Mouse (Mus musculus) midbrain, embryonic 12.5 days (tissue): ENCODE results near the gene Slc16a12. TPM values are rescaled to one million over a fixed set of nuclear protein-coding genes. Genes with fewer than 3 reads are reported as not detected.

ENCODE experiments used
- ATAC-seq: fragments of 200-750 bp; cut with Nextera tagmentation; 2 replicates; pipeline ENCODE4 v1.8.0; 2017; ENCODE audit warnings: low read depth, moderate TSS enrichment, moderate library complexity; ENCODE audit not compliant: low FRiP score
- H3K27ac ChIP-seq: fragments of 300-500 bp; sonication (generic); replicated peaks from 2 replicates; pipeline ENCODE4 v1.5.1; 2016; ENCODE audit warnings: mild to moderate bottlenecking
- H3K27me3 ChIP-seq: fragments of 300-500 bp; sonication (generic); 2 replicates; pipeline ENCODE4 v1.6.1; 2016; ENCODE audit warnings: mild to moderate bottlenecking
- H3K36me3 ChIP-seq: fragments of 300-500 bp; sonication (generic); 2 replicates; pipeline ENCODE4 v1.6.1; 2016
- H3K4me1 ChIP-seq: fragments of 300-500 bp; sonication (generic); 2 replicates; pipeline ENCODE4 v1.6.1; 2016
- H3K4me2 ChIP-seq: fragments of 300-500 bp; sonication (generic); replicated peaks from 2 replicates; pipeline ENCODE4 v1.6.1; 2016; ENCODE audit warnings: mild to moderate bottlenecking, moderate library complexity
- H3K4me3 ChIP-seq: fragments of 300-500 bp; sonication (generic); 2 replicates; pipeline ENCODE4 v1.5.1; 2016; ENCODE audit warnings: mild to moderate bottlenecking
- H3K9ac ChIP-seq: fragments of 300-500 bp; sonication (generic); replicated peaks from 2 replicates; pipeline ENCODE4 v1.6.1; 2016; ENCODE audit warnings: mild to moderate bottlenecking, moderate library complexity
- H3K9me3 ChIP-seq: fragments of 300-500 bp; sonication (generic); 2 replicates; pipeline ENCODE4 v1.6.1; 2016; ENCODE audit warnings: mild to moderate bottlenecking
- WGBS: fragments of 180-500 bp; shearing (Covaris S2); methylation state at CpG from one replicate; pipeline ENCODE4 v1.1.7; 2016; 5-methylcytosine and 5-hydroxymethylcytosine counted together
- polyA plus RNA-seq: library from polyadenylated mRNA; unstranded; fragments of >200 nt; fragmentation: Nextera tagmentation; extraction: Ambion mirVana; gene quantifications from 2 replicates; pipeline ENCODE4 v1.2.1, GENCODE M21; 2016

Gene Slc16a12
- polyA plus RNA-seq = 3.1 and 3.6 TPM in 2 replicates

DNA sequence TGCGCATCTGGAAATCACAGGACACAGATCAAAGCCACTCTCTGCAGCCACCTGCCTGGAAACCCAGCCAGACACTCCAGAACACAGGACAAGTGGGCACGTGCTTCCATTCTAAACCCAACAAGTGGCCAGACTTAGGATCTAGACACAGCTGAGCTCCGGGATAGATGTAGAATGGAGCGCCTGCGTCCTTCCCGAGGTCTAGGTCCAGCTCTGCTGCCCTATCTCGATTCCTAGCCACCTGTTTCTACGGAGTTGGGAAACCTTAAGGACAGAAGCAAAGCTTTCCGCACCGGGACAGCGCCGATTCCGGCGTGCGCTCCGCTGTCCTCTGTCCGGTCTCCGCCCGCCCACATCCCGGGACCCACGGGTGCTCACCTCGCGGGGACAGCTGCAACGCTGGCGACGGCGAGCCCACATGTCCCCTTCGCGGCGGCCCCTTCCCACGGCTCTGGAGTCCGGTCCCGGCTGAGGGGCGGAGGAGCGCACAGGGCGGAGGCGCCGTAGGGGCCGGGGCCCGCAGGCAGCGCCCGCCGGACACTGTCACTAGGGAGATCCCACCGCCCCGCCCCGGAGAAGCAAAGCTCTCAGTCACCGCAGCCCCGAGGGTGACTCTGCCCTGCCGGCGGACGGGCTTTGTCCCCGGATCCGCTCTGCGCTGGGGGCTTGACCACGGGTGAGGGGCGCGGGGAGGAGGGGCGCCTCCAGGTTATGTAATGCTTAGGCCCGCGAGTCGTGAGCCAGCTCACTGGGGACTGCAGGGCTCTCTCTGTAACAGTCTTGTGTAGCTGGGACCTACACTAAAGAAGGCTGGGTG, at the start of gene Slc16a12:
Slc16a12 (minus strand) TSS at position 602 of the 817 bp plus-strand sequence.
- no peaks in the 10 kb centered on the region for H3K36me3 ChIP-seq
- peak within 1 kb of the TSS; percentile 100 for H3K4me2 ChIP-seq
- peaks cover 26% of the 10 kb centered on the region for H3K27me3 ChIP-seq
- under 1% methylated on average over 60 of the region's 61 CpGs for WGBS
- H3K9ac ChIP-seq = peak within 1 kb of the TSS; percentile 58
- H3K27ac ChIP-seq = no peak within 1 kb of the TSS
- H3K4me3 ChIP-seq = peak within 1 kb of the TSS; percentile 67
- no peaks in the 10 kb centered on the region for H3K9me3 ChIP-seq
- peaks cover 10% of the 10 kb centered on the region; the same call in 1 of the 2 replicates for H3K4me1 ChIP-seq
- ATAC-seq = peak; percentile 84

DNA sequence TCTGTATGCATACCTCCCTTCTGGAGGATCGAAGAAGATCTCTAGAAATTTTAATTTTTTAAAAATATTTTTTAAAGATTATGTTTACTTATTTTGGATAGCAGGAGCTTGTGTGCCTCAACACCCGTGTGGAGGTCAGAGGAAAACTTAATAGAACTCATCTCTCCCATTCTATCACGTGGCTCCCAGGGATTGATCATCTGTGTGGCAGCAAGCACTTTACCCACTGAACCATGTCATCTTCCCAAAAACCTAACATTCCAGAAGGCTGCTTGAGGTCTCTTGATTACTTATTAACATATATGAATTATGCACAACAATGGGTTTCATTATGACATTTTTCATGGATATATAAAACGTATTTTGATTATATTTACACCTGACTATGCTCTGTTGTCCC, 49.3 kb upstream of the Slc16a12 start:
- no peak overlapping the region for H3K4me3 ChIP-seq
- no peaks in the 10 kb centered on the region for H3K27me3 ChIP-seq
- H3K27ac ChIP-seq = no peak overlapping the region
- no peaks in the 10 kb centered on the region for H3K36me3 ChIP-seq
- no peak overlapping the region for H3K4me2 ChIP-seq
- no peak for ATAC-seq
- H3K9me3 ChIP-seq = no peaks in the 10 kb centered on the region
- WGBS = 81% methylated on average over 4 of the region's 4 CpGs
- H3K4me1 ChIP-seq = no peaks in the 10 kb centered on the region
- H3K9ac ChIP-seq = no peak overlapping the region

DNA sequence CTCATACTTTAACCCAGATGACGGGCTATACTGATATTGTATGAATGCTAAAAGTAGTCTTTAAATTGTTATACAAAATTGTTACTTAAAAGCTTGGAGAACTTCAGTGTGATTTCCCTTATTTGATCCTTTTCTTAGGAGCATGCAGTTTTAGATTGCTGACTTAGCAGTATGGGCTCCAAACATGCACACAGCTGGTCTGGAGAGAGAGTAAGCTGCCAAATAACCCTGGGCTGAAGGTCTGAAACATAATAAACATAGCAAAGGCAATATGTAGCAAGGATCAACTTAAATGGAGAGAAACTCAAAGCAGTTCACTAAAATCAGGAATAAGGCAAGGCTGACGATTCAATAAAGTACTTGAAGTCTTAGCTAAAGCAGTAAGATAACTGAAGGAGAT, 35.4 kb upstream of the Slc16a12 start:
- Histone ChIP-seq H3K27me3 (no peaks in the 10 kb centered on the region), H3K27ac (no peak overlapping the region), H3K9ac (no peak overlapping the region), H3K4me1 (no peaks in the 10 kb centered on the region), H3K4me2 (no peak overlapping the region), H3K4me3 (no peak overlapping the region), H3K9me3 (no peaks in the 10 kb centered on the region), H3K36me3 (no peaks in the 10 kb centered on the region)
- ATAC-seq = no peak
- WGBS = 90% methylated on average over 2 of the region's 2 CpGs

DNA sequence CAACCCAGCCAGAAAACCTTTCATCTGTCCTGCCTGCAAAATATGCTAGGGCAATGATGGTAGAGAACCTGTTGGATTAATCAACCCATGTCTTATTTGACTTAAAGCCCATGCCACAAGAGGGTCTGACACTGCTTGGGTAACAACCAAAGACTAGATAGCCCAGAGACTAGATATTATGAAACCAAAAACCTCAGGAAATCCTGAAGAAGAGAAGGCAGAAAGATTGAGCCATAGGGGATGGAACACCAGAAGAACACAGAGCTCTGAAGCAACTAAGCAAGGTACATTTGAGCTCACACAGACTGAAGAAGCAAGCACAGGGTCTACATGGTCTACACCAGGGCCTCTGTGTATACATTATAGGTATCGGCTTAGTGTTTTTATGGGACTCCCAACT, 31.9 kb upstream of the Slc16a12 start:
- 93% methylated on average over 1 of the region's 1 CpGs for WGBS
- H3K4me3 ChIP-seq = no peak overlapping the region
- H3K4me2 ChIP-seq = no peak overlapping the region
- ATAC-seq = no peak
- no peak overlapping the region for H3K27ac ChIP-seq
- no peaks in the 10 kb centered on the region for H3K27me3 ChIP-seq
- H3K9me3 ChIP-seq = no peaks in the 10 kb centered on the region
- H3K36me3 ChIP-seq = no peaks in the 10 kb centered on the region
- no peak overlapping the region for H3K9ac ChIP-seq
- H3K4me1 ChIP-seq = no peaks in the 10 kb centered on the region

DNA sequence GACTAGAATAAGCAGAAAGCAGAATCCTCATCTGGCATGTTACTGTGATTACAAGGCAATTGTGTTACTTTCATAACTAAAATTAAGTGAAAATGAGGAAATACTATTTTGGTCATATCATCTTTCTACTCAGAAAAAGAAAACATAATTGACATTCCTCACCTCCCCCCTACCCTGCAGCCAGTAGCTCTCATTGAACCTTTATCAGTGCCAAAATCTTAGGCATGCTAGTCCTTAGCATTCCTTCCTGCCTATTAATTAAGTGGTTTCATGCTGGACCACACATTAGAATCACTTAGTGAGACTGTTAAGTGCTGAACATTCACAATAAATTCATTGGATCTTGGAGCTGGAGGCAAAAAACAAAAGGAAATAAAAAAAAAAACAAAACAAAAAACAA, 31.0 kb upstream of the Slc16a12 start:
- no peak overlapping the region for H3K27ac ChIP-seq
- H3K9me3 ChIP-seq = no peaks in the 10 kb centered on the region
- no peak overlapping the region for H3K4me3 ChIP-seq
- no peaks in the 10 kb centered on the region for H3K36me3 ChIP-seq
- no peak overlapping the region for H3K9ac ChIP-seq
- H3K4me2 ChIP-seq = no peak overlapping the region
- no peak for ATAC-seq
- H3K4me1 ChIP-seq = no peaks in the 10 kb centered on the region
- no peaks in the 10 kb centered on the region for H3K27me3 ChIP-seq

DNA sequence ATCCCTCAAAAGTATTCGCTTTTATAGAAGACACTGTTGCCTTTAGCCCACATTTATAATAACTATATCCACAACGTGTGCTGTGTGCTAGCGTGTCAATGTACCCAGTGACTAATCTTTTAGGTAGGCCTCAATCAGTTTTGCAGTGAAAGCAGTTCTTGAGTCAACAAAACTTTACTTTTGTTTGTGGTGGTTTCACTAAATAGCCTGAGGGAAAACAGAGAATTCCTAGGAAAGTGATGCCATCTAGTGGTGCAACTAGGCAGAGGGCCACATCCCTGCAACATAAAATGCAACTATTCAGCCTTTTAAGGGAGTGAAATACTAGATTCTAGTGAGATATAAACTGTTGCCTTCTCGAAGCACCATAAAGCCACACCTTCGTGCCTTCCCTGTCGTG, 25.7 kb upstream of the Slc16a12 start:
- no peak for ATAC-seq
- WGBS = 31% methylated on average over 6 of the region's 6 CpGs

DNA sequence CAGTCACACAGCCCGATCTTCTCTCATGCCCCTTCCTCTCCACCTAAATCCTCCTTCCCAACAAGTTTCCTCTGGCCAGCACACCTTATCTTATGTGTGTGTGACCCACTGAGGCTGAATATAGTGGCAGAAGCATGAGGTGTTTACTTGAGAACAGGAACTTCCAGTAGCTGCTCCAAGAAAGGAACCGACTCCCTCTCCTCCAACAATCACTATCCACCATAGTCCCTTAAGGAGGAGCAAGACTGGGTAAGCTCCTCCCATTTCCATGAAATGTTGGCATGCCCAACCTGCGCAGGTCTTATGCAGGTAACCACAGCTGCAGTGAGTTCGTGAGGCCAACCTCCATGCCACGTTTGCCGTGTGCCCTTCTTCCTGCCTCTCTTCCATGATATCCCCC, 23.7 kb upstream of the Slc16a12 start:
- ATAC-seq = no peak
- Histone ChIP-seq H3K9ac (no peak overlapping the region), H3K27me3 (no peaks in the 10 kb centered on the region), H3K4me3 (no peak overlapping the region), H3K36me3 (no peaks in the 10 kb centered on the region), H3K9me3 (no peaks in the 10 kb centered on the region), H3K27ac (no peak overlapping the region), H3K4me1 (no peaks in the 10 kb centered on the region), H3K4me2 (no peak overlapping the region)
- WGBS = 84% methylated on average over 6 of the region's 6 CpGs

More for the DNA sequence above, 25.7 kb upstream of the Slc16a12 start:
- H3K36me3 ChIP-seq = no peaks in the 10 kb centered on the region
- H3K9ac ChIP-seq = no peak overlapping the region
- no peak overlapping the region for H3K27ac ChIP-seq
- no peaks in the 10 kb centered on the region for H3K9me3 ChIP-seq
- H3K27me3 ChIP-seq = no peaks in the 10 kb centered on the region
- no peak overlapping the region for H3K4me2 ChIP-seq
- no peak overlapping the region for H3K4me3 ChIP-seq
- no peaks in the 10 kb centered on the region for H3K4me1 ChIP-seq

DNA sequence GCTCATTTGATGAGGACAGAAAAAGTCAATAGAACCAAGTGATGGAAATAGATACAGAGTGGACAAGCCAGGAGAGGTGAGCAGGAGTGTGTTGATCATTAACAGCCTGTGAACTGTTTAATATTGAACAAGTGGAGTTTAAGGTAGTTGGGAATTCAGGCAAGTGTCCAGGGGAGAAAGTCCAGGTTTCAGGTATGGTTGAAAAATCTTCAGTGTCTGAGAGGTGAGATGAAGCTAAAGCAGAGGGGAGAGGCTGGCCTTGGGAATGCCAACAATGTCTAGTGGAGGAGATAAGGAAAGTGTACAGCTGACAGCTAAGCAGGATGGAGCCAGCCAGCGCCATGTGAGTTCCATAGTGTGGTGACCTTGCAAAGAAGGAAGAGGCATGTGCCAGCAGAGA, 11.7 kb upstream of the Slc16a12 start:
- no peaks in the 10 kb centered on the region for H3K4me1 ChIP-seq
- H3K27ac ChIP-seq = no peak overlapping the region
- no peak for ATAC-seq
- H3K4me2 ChIP-seq = no peak overlapping the region
- H3K9ac ChIP-seq = no peak overlapping the region
- WGBS = 100% methylated on average over 1 of the region's 1 CpGs
- no peak overlapping the region for H3K4me3 ChIP-seq
- H3K9me3 ChIP-seq = no peaks in the 10 kb centered on the region
- no peaks in the 10 kb centered on the region for H3K27me3 ChIP-seq
- no peaks in the 10 kb centered on the region for H3K36me3 ChIP-seq

DNA sequence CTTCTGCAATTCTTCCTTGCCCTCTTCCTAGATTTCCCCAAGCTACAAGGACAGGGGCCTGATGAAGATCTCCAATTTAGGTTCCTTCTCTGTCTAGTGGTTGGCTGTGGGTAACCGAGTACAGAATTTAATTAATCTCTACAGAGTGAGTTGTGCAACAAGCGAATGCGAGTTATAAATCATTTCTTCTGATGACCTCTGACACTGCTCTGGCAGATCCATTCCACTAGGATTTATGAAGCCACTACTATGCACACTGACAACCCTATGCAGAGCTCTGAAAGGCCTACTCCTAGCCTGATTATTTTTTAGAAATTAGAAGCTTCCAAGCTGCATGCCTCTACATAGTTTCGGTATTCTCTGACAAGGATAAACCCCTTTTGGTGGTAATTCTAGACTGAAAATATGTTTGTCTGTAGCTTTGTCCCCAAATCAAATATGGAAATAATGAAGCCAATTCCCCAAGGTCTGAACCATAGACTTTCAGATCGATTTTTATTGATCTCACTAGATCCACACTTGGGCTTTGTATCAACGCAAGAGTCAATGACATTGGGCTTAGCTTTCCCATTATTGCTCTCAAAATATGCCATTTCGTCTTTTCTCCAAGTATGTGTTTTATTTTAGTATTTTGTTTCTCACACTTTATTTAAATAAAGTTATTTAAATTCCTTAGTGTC, 9.6 kb upstream of the Slc16a12 start:
- no peak for ATAC-seq
- Histone ChIP-seq H3K4me2 (no peak overlapping the region), H3K9me3 (no peaks in the 10 kb centered on the region), H3K36me3 (no peaks in the 10 kb centered on the region), H3K4me3 (no peak overlapping the region), H3K27me3 (no peaks in the 10 kb centered on the region), H3K27ac (no peak overlapping the region), H3K9ac (no peak overlapping the region), H3K4me1 (no peaks in the 10 kb centered on the region)
- 88% methylated on average over 7 of the region's 7 CpGs for WGBS

DNA sequence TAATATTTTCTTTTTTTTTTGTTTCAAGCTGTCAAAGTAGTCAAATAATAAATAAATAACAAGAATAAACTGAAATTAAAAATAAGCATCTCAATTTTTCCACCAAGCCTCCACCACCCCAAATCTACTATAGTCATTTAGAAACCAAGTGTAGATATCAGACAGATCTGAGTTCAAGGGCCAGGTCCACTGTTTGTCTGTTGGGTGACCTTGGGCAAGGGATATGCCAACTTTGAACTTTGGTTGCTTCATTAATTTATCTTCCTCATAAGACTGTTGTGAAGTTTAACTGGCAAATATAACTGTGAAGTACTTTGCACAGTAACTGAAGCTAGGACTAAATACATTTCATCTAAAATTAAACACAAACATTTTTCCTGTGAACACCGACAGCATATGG, 8.6 kb upstream of the Slc16a12 start:
- 89% methylated on average over 1 of the region's 1 CpGs for WGBS
- no peak overlapping the region for H3K4me3 ChIP-seq
- no peaks in the 10 kb centered on the region for H3K36me3 ChIP-seq
- H3K9ac ChIP-seq = no peak overlapping the region
- ATAC-seq = no peak
- no peaks in the 10 kb centered on the region for H3K4me1 ChIP-seq
- H3K27me3 ChIP-seq = no peaks in the 10 kb centered on the region
- no peaks in the 10 kb centered on the region for H3K9me3 ChIP-seq
- no peak overlapping the region for H3K4me2 ChIP-seq
- no peak overlapping the region for H3K27ac ChIP-seq

DNA sequence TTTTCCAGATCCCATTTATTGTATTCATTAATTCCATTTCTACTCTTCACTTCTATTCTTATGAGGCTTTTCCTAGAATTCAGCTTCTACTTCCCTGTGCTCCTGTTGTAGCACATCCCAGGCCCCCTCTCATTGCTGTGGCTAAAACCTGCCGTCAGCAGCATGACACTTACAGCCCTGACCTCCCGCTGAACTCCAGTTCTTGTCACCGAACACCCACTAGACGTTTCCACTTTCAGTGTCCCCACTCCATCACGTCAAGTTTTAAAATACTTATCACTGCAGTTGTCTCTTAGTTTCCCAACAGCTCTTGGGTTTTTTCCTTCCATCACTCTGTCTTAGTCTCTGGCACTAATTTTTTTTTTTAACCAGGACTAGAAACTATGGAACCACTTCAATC, 6.2 kb upstream of the Slc16a12 start:
- Histone ChIP-seq H3K9me3 (no peaks in the 10 kb centered on the region), H3K27ac (no peak overlapping the region), H3K4me1 (no peaks in the 10 kb centered on the region), H3K9ac (no peak overlapping the region), H3K4me3 (no peak overlapping the region), H3K4me2 (no peak overlapping the region), H3K36me3 (no peaks in the 10 kb centered on the region), H3K27me3 (no peaks in the 10 kb centered on the region)
- WGBS = 80% methylated on average over 5 of the region's 5 CpGs
- no peak for ATAC-seq

DNA sequence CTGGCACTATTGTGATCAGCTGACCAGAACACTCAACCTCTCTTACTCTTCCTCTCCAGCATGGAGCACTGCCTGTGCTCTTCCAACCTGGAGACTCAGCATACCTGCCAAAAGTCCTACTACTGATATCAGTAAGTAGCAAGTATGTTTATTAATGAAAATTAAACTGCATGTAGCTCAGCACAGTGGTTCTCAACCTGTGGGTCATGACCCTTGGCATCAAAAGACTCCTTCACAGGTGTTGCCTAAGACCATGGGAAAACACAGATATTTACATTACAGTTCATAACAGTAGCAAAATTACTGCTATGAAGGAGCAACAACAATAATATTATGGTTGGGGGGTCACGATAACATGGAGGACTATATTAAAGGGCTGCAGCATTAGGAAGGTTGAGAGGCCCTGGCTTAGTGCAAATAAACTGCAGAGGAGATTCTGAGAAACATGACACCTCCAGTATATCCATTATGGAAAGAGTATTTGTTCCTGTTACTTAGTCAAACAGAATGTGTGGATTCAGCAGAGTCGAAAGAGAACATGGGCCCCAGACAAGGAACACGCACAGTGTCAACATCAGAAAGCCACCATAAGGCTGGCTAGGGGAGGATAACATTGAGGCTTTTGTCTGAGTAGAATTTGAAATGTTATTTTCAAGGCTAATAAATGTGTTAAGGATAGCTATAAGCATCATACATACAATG, 5.5 kb upstream of the Slc16a12 start:
- 70% methylated on average over 3 of the region's 3 CpGs for WGBS
- Histone ChIP-seq H3K4me3 (no peak overlapping the region), H3K4me2 (no peak overlapping the region), H3K9me3 (no peaks in the 10 kb centered on the region), H3K9ac (no peak overlapping the region), H3K36me3 (no peaks in the 10 kb centered on the region), H3K27me3 (peaks cover 6% of the 10 kb centered on the region; the same call in 1 of the 2 replicates), H3K4me1 (no peaks in the 10 kb centered on the region), H3K27ac (no peak overlapping the region)
- no peak for ATAC-seq
